Mouse (Mus musculus) embryonic facial prominence, embryonic 14.5 days (tissue): ENCODE measurements around the gene Nup155. TPM values are rescaled to one million over a fixed set of nuclear protein-coding genes. Genes with fewer than 3 reads are reported as not detected.
"Not testable (repeated sequence)": the region's sequence is repeated elsewhere in the genome, so short reads cannot be mapped to it uniquely, and the experiment has no call there.

Source experiments
- ATAC-seq: fragments of 200-750 bp; cut with Nextera tagmentation; 2 replicates; pipeline ENCODE4 v1.8.0; 2017; ENCODE audit warnings: low read depth, moderate number of reproducible peaks, moderate TSS enrichment
- DNase-seq: peaks from one replicate; pipeline ENCODE4 v3.0.0-alpha.2; 2015; ENCODE audit warnings: low spot score
- H3K27ac ChIP-seq: fragments of 300-500 bp; sonication (generic); replicated peaks from 2 replicates; pipeline ENCODE4 v1.5.1; 2014; ENCODE audit warnings: low read depth, mild to moderate bottlenecking, low read length, moderate library complexity
- H3K27me3 ChIP-seq: fragments of 300-500 bp; sonication (generic); replicated peaks from 2 replicates; pipeline ENCODE4 v1.6.1; 2014; ENCODE audit warnings: low read length; ENCODE audit not compliant: control insufficient read depth, insufficient read depth
- H3K36me3 ChIP-seq: fragments of 300-500 bp; sonication (generic); 2 replicates; pipeline ENCODE4 v1.6.1; 2014; ENCODE audit warnings: low read length, mixed read lengths; ENCODE audit not compliant: control insufficient read depth, insufficient read depth
- H3K4me1 ChIP-seq: fragments of 300-500 bp; sonication (generic); 2 replicates; pipeline ENCODE4 v1.6.1; 2014; ENCODE audit warnings: antibody characterized with exemption, low read length; ENCODE audit not compliant: control insufficient read depth, insufficient read depth
- H3K4me2 ChIP-seq: fragments of 300-500 bp; sonication (generic); 2 replicates; pipeline ENCODE4 v1.6.1; 2014; ENCODE audit warnings: low read depth, mild to moderate bottlenecking, low read length, moderate library complexity, mixed read lengths
- H3K4me3 ChIP-seq: fragments of 300-500 bp; sonication (generic); 2 replicates; pipeline ENCODE4 v1.5.1; 2014; ENCODE audit warnings: low read depth, mild to moderate bottlenecking, low read length
- H3K9ac ChIP-seq: fragments of 300-500 bp; sonication (generic); 2 replicates; pipeline ENCODE4 v1.6.1; 2014; ENCODE audit warnings: low read depth, mild to moderate bottlenecking, low read length, moderate library complexity, mixed read lengths
- H3K9me3 ChIP-seq: fragments of 300-500 bp; sonication (generic); 2 replicates; pipeline ENCODE4 v1.6.1; 2016; ENCODE audit warnings: low read length; ENCODE audit not compliant: control insufficient read depth
- WGBS: fragments of 180-500 bp; shearing (Covaris S2); extraction: QIAGEN DNeasy Blood & Tissue Kit; methylation state at CpG from one replicate; pipeline ENCODE4 v1.1.7; 2014; 5-methylcytosine and 5-hydroxymethylcytosine counted together
- polyA plus RNA-seq: library from polyadenylated mRNA; unstranded; fragments of >200 nt; fragmentation: Nextera tagmentation; extraction: Ambion mirVana; gene quantifications from 2 replicates; pipeline ENCODE4 v1.2.1, GENCODE M21; 2014

Nup155 gene
- 15.7 and 15.9 TPM in 2 replicates for polyA plus RNA-seq

- peak within 1 kb of the TSS; percentile 90 for H3K9ac ChIP-seq
- H3K9me3 ChIP-seq, result no peaks in the 10 kb centered on the region
- H3K27me3 ChIP-seq, result no peaks in the 10 kb centered on the region
- H3K27ac ChIP-seq, result peak within 1 kb of the TSS; percentile 66
- DNase-seq, result peak; percentile 98
- H3K36me3 ChIP-seq, result peaks cover 25% of the 10 kb centered on the region
- peak within 1 kb of the TSS; percentile 85 for H3K4me3 ChIP-seq
- H3K4me1 ChIP-seq, result peaks cover 8% of the 10 kb centered on the region
- under 1% methylated on average over 53 of the region's 54 CpGs for WGBS
- ATAC-seq, result peak; percentile 99
- H3K4me2 ChIP-seq, result peak within 1 kb of the TSS; percentile 61
Observed at GRCm38 (mm10) chr15:8108966-8109743, at the start of gene Nup155. Gene Nup155 (plus strand): TSS chr15:8109273.

GRCm38 (mm10) chr15:8065221-8065620 lies 43.9 kb upstream of the Nup155 start:
- 74% methylated on average over 6 of the region's 6 CpGs for WGBS
- Histone ChIP-seq H3K27me3 (no peaks in the 10 kb centered on the region), H3K9ac (no peak overlapping the region), H3K4me2 (no peak overlapping the region), H3K9me3 (no peaks in the 10 kb centered on the region), H3K27ac (no peak overlapping the region), H3K4me3 (no peak overlapping the region), H3K36me3 (peaks cover 12% of the 10 kb centered on the region; the same call in 1 of the 2 replicates), H3K4me1 (no peaks in the 10 kb centered on the region)
- ATAC-seq, result no peak
- peak; percentile 32 for DNase-seq

DNA sequence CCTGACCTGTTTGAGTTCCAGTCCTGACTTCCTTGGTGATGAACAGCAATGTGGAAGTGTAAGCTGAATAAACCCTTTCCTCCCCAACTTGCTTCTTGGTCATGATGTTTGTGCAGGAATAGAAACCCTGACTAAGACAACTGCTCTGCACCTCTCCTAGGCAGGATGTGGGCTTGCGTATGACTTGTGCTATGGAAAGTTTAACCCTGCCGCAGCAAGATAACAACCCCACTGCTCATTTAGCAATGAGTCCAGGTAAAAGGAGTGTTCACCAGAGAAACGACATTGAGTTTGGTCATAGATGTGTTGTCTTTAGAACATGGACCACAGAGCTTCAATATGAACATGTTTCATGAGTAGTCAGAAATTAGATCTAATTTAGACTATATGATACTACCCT lies 35.9 kb upstream of the Nup155 start:
- not testable (repeated sequence) for H3K27me3 ChIP-seq, H3K4me3 ChIP-seq, H3K9me3 ChIP-seq, H3K4me2 ChIP-seq, DNase-seq, H3K9ac ChIP-seq, ATAC-seq, H3K27ac ChIP-seq, H3K4me1 ChIP-seq
- peaks cover 42% of the 10 kb centered on the region for H3K36me3 ChIP-seq
- 91% methylated on average over 3 of the region's 3 CpGs for WGBS

DNA sequence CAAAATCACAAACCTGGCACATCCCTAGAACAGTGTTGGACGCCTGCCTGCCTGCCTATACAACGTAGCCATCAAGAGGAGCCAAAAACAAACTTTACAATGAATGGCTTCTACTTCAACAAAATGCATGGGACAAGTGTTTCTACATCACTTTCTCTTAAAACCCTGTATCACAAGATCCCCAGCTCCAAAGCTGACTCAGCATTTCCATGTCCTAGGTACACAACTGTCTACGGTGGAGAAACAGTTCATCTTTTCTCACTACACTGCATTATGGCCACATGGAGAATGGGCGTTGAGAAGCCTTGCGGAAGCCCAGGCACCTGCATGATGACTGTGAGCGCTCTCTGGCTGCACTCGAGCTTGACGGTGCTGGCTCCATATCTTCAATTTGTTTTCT lies 26.9 kb upstream of the Nup155 start:
- 93% methylated on average over 8 of the region's 8 CpGs for WGBS
- no peak overlapping the region for H3K9ac ChIP-seq
- ATAC-seq (no peak), DNase-seq (no peak)
- no peak overlapping the region for H3K4me2 ChIP-seq
- no peak overlapping the region for H3K27ac ChIP-seq
- no peaks in the 10 kb centered on the region for H3K27me3 ChIP-seq
- peaks cover 38% of the 10 kb centered on the region for H3K36me3 ChIP-seq
- H3K4me3 ChIP-seq, result no peak overlapping the region
- no peaks in the 10 kb centered on the region for H3K9me3 ChIP-seq
- no peaks in the 10 kb centered on the region for H3K4me1 ChIP-seq

DNA sequence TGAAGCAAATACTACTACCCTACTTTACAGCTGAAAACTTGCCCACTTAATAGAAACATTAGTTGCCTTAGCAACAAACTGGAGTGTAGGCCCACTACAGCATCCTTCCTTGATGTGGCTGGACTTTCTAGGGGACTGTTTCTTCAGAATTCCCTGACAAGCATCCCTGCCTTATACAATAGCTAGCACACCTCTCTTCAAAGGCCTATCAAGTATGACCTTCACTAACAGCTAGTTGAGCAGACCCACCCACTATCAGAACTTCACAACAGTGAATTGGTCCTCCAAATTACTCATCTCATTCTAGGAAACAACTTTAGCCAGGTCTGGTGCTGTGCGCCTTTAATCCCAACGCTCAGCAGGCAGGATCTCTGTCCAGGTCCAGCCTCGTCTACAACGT lies 21.8 kb upstream of the Nup155 start:
- Histone ChIP-seq H3K27ac (no peak overlapping the region), H3K4me1 (no peaks in the 10 kb centered on the region), H3K4me3 (no peak overlapping the region), H3K36me3 (peaks cover 23% of the 10 kb centered on the region), H3K9me3 (no peaks in the 10 kb centered on the region), H3K27me3 (no peaks in the 10 kb centered on the region), H3K9ac (no peak overlapping the region), H3K4me2 (no peak overlapping the region)
- DNase-seq (no peak), ATAC-seq (no peak)
- WGBS, result 94% methylated on average over 4 of the region's 4 CpGs

DNA sequence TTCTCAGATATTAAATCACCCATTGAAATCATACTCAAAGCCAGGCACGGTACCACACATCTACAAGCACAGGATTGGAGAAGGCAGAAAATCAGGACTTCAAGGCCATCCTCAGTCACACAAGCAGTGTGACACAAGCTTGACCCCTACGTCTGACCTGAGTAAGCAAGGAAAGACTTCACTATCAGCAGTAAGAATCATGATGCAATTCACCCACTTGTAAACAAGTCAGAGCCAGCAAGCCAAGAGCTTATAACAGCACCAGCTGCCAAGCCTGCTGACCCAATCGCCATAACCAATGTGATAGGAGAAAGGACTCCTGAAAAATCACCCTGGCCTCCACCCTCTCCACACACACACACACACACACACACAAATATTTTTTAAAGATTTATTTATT lies 20.4 kb upstream of the Nup155 start:
- Histone ChIP-seq H3K4me1 (no peaks in the 10 kb centered on the region), H3K27ac (no peak overlapping the region), H3K4me3 (no peak overlapping the region), H3K9ac (no peak overlapping the region), H3K9me3 (no peaks in the 10 kb centered on the region), H3K4me2 (no peak overlapping the region), H3K27me3 (no peaks in the 10 kb centered on the region), H3K36me3 (peaks cover 31% of the 10 kb centered on the region)
- WGBS, result 89% methylated on average over 3 of the region's 3 CpGs
- DNase-seq, result no peak
- no peak for ATAC-seq

DNA sequence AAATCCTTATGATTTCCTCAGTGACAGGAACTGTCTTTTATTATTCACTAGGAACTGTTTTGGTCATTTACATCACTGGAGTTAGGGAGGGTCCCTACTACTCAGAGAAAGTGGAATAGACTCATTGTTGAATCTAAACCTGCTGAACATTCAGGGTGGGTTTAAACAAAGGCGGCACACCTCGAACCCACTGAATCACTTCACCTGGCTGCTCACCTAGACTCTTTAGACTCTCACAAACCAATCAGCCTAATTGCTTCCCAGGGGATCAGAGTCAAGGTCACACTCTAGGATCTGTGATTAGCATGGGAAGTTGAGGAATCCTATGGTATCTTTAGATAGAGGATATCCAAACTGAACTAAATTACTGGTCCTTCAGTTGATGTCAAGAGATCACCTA lies 18.4 kb upstream of the Nup155 start:
- Histone ChIP-seq H3K36me3 (peaks cover 46% of the 10 kb centered on the region), H3K27ac (no peak overlapping the region), H3K4me1 (no peaks in the 10 kb centered on the region), H3K27me3 (no peaks in the 10 kb centered on the region), H3K9ac (no peak overlapping the region), H3K9me3 (no peaks in the 10 kb centered on the region), H3K4me2 (no peak overlapping the region), H3K4me3 (no peak overlapping the region)
- 98% methylated on average over 2 of the region's 2 CpGs for WGBS
- DNase-seq (no peak), ATAC-seq (no peak)

GRCm38 (mm10) chr15:8092668-8093067 lies 16.4 kb upstream of the Nup155 start:
- ATAC-seq, result not testable (repeated sequence)
- H3K36me3 ChIP-seq, result peaks cover 49% of the 10 kb centered on the region
- 81% methylated on average over 1 of the region's 1 CpGs for WGBS

DNA sequence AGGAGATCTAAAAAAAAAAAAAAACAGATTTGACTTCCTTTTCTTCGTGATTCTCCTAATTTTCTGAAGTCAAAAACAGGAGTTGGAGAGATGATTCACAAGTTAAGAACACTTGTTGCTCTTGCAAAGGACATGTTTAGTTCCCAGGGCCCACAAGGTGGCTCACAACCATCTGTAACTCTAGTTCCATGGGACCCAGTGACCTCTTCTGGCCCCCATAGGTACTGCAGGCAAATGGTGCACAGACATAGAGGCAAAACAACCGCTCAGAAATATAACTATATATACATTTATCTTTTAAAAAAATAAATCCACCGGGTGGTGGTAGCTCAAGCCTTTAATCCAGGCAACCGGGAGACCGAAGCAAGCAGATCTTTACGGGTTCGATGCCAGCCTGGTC lies 11.2 kb upstream of the Nup155 start:
- peaks cover 27% of the 10 kb centered on the region for H3K36me3 ChIP-seq
- no peak overlapping the region for H3K27ac ChIP-seq
- peak overlapping the region; percentile 88 for H3K4me3 ChIP-seq
- DNase-seq (peak; percentile 16), ATAC-seq (no peak)
- H3K4me2 ChIP-seq, result peak overlapping the region; percentile 62
- no peak overlapping the region for H3K9ac ChIP-seq
- 26% methylated on average over 7 of the region's 7 CpGs for WGBS
- no peaks in the 10 kb centered on the region for H3K9me3 ChIP-seq
- H3K4me1 ChIP-seq, result peaks cover 4% of the 10 kb centered on the region; the same call in 1 of the 2 replicates
- H3K27me3 ChIP-seq, result no peaks in the 10 kb centered on the region

More at GRCm38 (mm10) chr15:8092668-8093067, 16.4 kb upstream of the Nup155 start:
- not testable (repeated sequence) for H3K27me3 ChIP-seq, H3K9me3 ChIP-seq, H3K4me3 ChIP-seq, H3K4me1 ChIP-seq, H3K4me2 ChIP-seq, H3K9ac ChIP-seq, DNase-seq, H3K27ac ChIP-seq
